Mouse (Mus musculus) gastrocnemius, postnatal 25 days (tissue): ENCODE measurements around the gene Spryd7. TPM values are rescaled to one million over a fixed set of nuclear protein-coding genes. Genes with fewer than 3 reads are reported as not detected.

Experiments used
- DNase-seq: peaks from one replicate; pipeline ENCODE4 v3.0.0; 2022
- total RNA-seq, 2 experiments: library from RNA; stranded (reverse); gene quantifications; 1 replicate in 1 of 2; 2 replicates in 1 of 2; pipeline ENCODE4 v1.2.3; 2021

Spryd7 gene
- total RNA-seq, 2 experiments from 2014 or later, result 37.5 to 42.2 TPM

GRCm38 (mm10) chr14:61536631-61537264, 19.9 kb downstream of the Spryd7 start:
- no peak for DNase-seq

- DNase-seq, result no peak
Measured at GRCm38 (mm10) chr14:61535811-61536210, 20.9 kb downstream of the Spryd7 start.

- no peak for DNase-seq
Measured at GRCm38 (mm10) chr14:61530966-61531365, 25.7 kb downstream of the Spryd7 start.

- no peak for DNase-seq
Measured at GRCm38 (mm10) chr14:61530396-61530795, 26.3 kb downstream of the Spryd7 start.

GRCm38 (mm10) chr14:61529533-61529932, 27.2 kb downstream of the Spryd7 start:
- DNase-seq, result no peak

- no peak for DNase-seq
Measured at GRCm38 (mm10) chr14:61526006-61526405, 30.7 kb downstream of the Spryd7 start.

- DNase-seq, result no peak
Measured at GRCm38 (mm10) chr14:61523821-61524220, 32.9 kb downstream of the Spryd7 start.

GRCm38 (mm10) chr14:61518659-61519480, 37.8 kb downstream of the Spryd7 start:
- DNase-seq, result no peak

- no peak for DNase-seq
Measured at GRCm38 (mm10) chr14:61516471-61517426, 39.9 kb downstream of the Spryd7 start.

GRCm38 (mm10) chr14:61511494-61511893, 45.2 kb downstream of the Spryd7 start:
- DNase-seq, result no peak

GRCm38 (mm10) chr14:61497716-61498490, 58.8 kb downstream of the Spryd7 start:
- peak; percentile 76 for DNase-seq

- DNase-seq, result no peak
Measured at GRCm38 (mm10) chr14:61493511-61494135, 63.1 kb downstream of the Spryd7 start.

Other genes with a start within 250 kb of the Spryd7 start
- under 1 TPM; 0.23 to 0.48 TPM for gene Arl11, start 247.1 kb downstream of the Spryd7 start, total RNA-seq
- 1 to 10 TPM in 1 of 2 experiments, under 1 TPM in 1; 0.84 to 1.4 TPM for gene Ebpl, start 196.4 kb downstream of the Spryd7 start, total RNA-seq
- 10 to 100 TPM; 89.3 to 89.8 TPM for gene Kpna3, start 117.0 kb downstream of the Spryd7 start, total RNA-seq
- 1 to 10 TPM; 6.1 TPM for gene Trim13, start 41.4 kb upstream of the Spryd7 start, total RNA-seq
- under 1 TPM; 0.16 to 0.26 TPM for gene Kcnrg, start 50.6 kb upstream of the Spryd7 start, total RNA-seq